Mouse (Mus musculus) layer of hippocampus, adult 9-10 months (tissue): ENCODE measurements around the gene Gm11555.
"Not testable (repeated sequence)": the region's sequence is repeated elsewhere in the genome, so short reads cannot be mapped to it uniquely, and the experiment has no call there.

Experiments used
- DNase-seq: peaks from one replicate; pipeline ENCODE4 v3.0.0; 2022; ENCODE audit warnings: low spot score

The Gm11555 gene

DNA sequence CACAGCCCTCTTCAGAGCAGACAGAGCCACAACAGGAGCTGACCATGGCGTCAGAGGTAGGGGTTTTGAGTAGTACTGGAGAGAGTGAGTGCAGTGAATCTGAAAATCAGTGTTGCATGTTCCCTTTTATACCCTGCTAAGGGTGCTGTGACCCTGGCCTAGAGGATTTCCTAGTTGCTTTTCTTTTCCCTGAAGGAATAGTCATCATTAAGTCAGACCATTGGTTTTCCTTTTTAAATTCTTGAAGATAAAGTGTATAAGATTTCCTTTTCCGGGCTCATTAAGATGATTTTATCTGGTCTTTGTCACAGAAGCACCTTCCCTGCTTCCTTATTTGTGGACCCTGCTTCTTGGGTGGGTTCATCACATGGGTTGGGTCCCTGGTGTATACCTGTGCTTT lies at the start of gene Gm11555:
Gene Gm11555 (minus strand): TSS at position 101 of the 400 bp plus-strand sequence.
- no peak for DNase-seq

DNA sequence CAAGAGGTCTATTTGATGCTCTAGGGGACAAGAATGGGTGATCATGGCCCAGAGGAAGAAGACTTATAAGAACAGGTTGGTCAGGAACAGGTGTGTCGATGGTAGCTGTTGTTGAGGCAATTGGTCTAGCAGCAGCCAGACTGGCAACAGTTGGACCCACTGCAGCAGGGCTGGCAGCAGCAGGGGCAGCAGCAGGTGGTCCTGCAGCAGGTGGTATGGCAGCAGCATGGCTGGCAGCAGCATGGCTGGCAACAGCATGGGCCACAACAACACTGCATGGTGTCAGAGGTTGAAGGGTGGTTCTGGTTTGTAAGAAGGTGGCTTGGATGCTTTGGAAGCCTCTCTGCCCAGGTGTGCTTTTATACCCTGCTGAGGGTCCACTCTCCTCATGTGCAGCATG lies 40.4 kb upstream of the Gm11555 start, which contains the start of gene Gm14190:
Gene Gm14190 (minus strand): TSS at position 278 of the 400 bp plus-strand sequence.
- DNase-seq: no peak

DNA sequence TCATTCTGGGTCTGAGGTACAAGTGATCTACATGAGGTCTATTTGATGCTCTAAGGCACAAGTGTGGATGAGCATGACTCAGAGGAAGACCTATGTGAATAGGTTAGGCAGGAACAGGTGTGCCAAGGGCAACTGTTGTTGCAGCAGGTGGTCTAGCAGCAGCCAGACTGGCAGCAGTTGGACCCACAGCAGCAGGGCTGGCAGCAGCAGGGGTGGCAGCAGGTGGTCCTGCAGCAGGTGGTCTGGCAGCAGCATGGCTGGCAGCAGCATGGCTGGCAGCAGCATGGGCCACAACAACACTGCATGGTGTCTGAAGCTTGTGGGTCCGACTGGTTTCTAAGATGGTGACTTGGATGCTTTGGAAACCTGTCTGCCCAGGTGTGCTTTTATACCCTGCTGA lies 35.2 kb upstream of the Gm11555 start:
- not testable (repeated sequence) for DNase-seq

DNA sequence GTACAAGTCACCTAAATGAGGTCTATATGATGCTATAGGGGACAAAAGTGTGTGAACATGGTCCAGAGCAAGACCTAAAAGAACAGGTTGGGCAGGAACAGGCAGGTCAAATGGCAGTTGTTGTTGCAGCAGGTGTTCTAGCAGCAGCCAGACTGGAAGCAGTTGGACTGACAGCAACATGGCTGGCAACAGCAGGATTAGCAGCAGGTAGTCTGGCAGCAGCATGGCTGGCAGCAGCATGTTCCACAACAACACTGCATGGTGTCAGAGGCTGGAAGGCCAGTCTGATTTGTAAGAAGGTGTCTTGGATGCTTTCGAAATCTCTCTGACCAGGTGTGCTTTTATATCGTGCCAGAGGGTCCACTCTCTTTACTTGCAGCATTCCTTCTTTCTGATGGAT lies 33.4 kb upstream of the Gm11555 start:
- no peak for DNase-seq

DNA sequence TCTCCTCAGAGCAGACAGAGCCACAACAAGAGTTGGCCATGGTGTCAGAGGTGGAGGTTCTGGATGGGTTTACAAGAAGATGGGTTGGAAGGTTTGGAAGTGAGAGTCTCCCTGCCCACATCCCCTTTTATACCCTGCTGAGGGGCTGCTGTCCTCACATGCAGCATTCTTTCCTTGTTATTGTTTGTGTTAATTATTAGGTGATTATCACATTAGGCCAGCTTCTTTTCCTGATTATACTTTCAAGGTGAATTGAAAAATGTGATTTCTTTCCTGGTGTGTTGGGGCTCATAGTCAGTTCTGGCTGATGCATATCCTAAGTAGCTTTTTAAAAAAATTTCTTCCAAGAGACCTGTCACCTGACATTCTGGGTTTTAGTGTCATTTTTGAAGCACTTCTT lies 15.8 kb upstream of the Gm11555 start, which contains the start of gene Krtap4-6:
Gene Krtap4-6 (minus strand): TSS at position 101 of the 400 bp plus-strand sequence.
- DNase-seq: no peak

DNA sequence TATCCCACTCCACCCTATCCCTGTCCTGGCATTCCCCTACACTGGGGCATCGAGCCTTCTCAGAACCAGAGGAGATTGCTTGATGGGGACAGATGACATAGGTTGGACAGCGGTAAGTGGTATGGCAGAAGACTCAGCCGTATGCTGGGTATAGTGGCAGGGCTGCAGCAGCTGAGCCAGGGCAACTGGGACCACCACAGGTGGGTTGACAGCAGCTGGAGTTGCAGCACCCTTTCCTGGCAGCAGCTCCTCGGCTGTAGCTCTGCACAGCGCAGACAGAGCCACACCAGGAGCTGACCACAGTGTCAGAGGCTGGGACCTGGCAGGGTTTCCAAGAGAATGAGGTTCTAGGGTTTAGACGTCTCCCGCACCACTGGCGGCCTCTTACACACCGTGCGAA lies 12.8 kb upstream of the Gm11555 start:
- no peak for DNase-seq

DNA sequence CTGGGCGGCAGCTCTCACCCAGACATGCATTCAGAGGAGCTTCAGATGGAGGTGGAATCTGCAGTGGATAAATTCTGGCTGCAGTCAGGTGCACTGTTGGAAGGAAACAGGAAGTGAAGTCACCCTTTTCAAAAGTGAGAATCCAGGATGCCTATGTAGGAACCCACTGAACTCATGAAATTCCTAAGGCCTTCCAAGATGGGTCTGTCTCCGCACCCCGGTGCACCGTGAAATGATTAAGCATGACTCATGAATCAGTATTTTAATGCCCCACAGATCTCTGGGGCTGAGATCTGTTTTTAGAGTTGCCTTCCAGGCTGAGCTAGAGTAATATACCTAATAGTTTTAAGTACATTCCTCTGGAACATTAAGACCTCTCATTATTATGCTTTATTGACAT lies 9.2 kb upstream of the Gm11555 start:
- no peak for DNase-seq

DNA sequence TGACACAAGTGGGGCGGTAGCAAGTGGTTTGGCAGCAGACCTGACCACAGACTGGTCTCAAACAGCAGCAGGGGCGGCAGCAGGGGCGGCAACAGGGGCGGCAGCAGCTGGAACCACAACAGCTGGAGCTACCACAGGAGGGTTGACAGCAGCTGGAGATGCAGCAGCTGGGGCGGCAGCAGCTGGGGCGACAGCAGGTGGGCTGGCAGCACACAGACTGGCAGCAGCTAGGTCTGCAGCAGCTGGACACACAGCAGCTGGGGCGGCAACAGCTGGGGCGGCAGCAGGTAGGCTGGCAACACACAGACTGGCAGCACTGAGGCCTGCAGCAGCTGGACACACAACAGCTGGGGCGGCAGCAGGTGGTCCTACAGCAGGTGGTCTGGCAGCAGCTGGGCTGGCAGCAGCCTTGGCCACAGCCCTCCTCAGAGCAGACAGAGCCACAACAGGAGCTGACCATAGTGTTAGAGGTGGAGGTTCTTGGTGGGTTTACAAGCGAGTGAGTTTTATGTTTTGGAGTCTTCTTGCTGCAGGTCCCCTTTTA lies 8.5 kb upstream of the Gm11555 start, which contains the start of gene Gm11563:
Gene Gm11563 (minus strand): TSS at position 494 of the 544 bp plus-strand sequence.
- not testable (repeated sequence) for DNase-seq

DNA sequence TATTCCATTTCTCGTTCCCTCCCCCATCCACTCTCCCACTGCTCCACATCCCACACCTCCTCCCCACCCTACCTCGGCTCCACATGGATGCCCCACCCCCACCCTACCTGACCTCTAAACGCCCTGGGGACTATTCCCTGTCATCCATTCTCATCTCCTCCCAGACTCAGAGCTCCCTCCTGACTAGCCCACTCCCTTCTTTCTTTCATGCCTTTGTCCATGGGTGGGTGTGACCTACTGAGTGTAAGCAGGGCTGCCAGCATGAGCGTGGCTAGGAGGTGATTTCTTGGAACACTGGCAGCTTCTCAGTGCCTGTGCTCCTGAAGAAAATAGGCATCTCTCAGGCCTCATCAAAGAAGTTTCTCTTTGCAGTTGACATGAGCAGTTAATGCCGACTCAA lies 7.0 kb upstream of the Gm11555 start:
- DNase-seq: no peak

DNA sequence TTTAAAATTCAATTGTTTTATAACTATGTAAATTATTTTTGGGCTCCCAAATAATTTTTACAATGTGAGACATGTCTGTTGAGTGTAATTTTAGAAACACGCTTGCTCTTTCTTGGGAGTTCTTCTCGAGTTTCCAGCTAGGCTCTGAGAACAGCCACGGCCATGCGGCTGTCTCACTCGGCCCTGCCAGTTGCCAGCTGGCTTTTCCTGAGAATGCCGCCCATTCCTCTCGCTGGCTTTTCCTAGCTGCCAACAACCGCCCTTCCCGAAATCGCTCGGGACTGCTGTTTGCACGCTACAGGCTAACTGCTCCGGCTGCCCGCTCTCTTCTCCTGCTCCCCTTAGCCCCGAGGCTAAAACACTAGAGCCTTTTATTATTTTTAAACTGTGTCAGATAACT lies 3.6 kb downstream of the Gm11555 start:
- DNase-seq: no peak

DNA sequence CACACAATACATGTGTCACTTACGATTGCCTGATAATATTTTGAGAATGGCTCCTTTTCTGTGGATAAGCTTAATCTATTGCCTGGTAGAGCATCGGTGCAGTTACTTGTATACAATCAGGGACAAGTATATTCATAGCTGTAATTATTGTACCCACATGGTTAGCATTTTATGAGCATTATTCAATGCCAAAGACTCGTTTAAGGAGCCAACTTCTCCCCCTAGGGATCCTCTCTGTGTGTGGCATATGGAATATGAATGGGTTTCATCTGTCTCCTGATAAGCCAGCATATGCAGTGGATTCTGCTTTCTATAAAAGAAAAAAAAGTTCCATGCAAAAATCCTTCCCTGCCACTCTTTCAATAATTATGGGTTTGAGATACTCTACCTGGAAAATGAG lies 5.7 kb downstream of the Gm11555 start:
- peak; percentile 9 for DNase-seq

DNA sequence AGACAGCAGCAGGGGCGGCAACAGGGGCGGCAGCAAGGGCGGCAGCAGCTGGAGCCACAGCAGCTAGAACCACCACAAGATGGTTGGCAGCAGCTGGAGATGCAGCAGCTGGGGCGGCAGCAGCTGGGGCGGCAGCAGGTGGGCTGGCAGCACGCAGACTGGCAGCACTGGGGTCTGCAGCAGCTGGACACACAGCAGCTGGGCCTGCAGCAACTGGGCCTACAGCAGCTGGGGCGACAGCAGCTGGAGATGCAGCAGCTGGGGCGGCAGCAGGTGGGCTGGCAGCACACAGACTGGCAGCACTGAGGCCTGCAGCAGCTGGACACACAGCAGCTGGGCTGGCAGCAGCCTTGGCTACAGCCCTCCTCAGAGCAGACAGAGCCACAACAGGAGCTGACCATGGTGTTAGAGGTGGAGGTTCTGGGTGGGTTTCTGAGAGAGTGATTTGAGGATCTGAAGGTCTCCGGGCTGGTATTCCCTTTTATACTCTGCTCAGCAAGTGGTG lies 6.3 kb downstream of the Gm11555 start, which contains the start of gene Krtap4-7:
Gene Krtap4-7 (minus strand): TSS at position 455 of the 505 bp plus-strand sequence.
- DNase-seq: not testable (repeated sequence)

DNA sequence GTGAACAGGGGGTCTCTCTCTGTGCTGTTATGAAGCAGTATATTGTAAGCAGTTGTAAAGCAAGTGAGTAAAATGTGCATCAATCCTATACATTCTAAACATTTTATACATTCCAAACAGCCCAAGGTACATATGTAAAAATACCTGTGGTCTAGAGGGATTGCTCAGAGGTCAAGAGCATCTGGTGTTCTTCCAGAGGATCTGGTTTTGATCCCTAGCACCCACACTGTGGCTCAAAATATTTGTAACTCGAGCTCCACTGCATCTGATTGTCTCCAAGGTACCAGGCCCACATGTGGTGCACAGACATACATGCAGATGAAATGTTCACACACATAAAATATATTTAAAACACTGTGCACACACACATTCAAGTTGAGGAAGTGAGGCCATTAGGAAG lies 9.1 kb downstream of the Gm11555 start:
- no peak for DNase-seq

DNA sequence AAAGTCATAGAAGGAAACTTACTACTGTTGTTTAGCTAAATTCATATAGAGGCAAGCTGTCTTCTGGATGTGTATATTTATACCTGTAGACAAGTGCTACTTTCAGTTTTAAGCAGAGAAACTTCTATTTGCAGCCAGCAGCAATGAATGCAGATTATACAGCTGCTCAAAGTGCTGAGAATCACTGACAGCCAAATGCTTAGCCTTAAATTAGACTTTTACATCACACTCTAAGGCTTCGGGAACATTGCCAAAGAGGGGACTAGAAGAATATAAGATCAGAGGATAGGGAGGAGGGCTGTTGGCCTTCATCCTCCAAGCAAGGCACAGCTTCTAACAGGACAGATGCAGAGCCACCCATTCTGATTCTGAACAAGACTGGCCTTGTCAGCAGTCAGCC lies 12.9 kb downstream of the Gm11555 start:
- DNase-seq: no peak

DNA sequence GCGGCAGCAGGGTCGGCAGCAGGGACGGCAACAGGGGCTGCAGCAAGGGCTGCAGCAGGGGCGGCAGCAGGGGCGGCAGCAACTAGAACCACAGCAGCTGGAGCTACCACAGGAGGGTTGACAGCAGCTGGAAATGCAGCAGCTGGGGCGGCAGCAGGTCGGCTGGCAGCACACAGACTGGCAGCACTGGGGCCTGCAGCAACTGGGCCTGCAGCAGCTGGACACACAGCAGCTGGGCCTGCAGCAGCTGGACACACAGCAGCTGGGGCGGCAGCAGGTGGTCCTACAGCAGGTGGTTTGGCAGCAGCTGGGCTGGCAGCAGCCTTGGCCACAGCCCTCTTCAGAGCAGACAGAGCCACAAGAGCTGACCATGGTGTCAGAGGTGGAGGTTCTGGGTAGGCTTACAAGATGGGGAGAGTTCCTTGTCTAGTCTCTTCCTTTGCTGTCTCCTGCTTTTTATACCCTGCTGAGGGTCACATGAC lies 15.3 kb downstream of the Gm11555 start, which contains the start of gene Krtap4-2:
Gene Krtap4-2 (minus strand): TSS at position 432 of the 482 bp plus-strand sequence.
- DNase-seq: no peak

DNA sequence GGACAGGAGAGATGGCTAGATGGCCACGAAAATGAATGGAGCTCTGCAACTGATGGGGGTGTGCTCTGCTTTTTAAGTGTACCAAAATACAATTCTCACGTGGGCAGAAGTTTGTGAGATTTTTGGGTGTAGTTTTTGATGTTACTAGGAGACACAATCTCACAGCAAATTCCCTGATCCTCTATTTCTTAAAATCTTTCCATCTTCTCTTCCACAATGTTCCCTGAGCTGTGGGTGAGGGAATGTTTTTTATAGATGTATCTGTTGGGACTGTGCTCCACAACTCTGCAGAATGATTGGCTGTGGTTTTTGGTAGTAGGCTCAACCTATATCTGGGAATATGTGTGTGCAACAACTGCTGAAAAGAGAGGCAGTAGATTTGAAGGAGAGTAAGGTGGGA lies 16.7 kb downstream of the Gm11555 start:
- DNase-seq: no peak

DNA sequence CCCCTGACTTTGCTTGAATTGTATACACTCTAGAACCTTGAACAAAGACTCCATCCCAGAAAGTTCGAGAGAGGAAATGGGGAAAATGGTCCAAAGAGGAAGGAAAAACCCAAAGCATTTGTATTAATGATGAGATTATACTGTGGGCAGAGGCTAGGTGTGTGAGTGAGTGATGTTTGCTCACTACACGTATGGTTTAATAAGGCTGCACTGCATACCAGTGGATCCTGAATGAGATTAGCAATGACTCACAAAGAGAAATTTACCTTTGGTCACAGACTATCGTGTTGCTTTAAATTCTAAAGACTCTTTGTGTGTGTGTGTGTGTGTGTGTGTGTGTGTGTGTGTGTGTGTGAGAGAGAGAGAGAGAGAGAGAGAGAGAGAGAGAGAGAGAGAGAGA lies 19.1 kb downstream of the Gm11555 start:
- DNase-seq: no peak

DNA sequence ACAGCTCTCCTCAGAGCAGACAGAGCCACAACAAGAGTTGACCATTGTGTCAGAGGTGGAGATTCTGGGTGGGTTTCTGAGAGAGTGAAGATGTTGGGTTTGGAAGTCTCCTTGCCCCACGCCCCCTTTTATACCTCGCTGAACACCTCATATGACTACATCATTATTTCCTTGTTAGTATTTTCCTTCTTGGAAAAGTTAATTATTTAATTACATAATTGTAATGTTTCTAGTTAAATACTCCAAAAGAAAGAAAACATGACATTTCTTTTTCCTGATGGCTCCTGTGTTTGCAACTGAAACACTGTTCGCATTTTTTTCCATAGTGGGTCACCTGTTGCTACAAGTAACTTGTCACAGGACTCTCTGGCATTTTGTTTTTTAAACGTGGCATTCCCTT lies 21.9 kb downstream of the Gm11555 start, which contains the start of gene Krtap4-1:
Gene Krtap4-1 (minus strand): TSS at position 101 of the 400 bp plus-strand sequence.
- DNase-seq: no peak

DNA sequence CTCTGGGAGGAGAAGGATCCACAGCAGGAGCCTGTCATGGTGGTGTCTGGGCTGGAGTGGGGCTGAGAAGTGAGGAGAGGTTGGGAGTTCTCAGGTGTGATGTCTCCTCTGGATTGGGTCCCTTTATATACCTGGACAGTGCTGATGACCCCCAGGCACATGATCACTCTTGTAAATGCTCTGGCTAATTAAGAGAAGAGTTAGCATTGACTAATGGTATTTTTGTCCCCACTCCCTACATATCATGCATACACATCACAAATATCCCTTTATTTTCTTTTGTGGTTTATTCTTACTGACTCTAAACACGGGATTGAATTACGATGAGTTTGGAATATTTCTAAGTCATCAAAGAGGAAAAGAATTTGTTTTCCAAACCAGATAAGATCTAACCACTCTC lies 29.7 kb downstream of the Gm11555 start, which contains the start of gene Gm11562:
Gene Gm11562 (minus strand): TSS at position 101 of the 400 bp plus-strand sequence.
- DNase-seq: no peak

DNA sequence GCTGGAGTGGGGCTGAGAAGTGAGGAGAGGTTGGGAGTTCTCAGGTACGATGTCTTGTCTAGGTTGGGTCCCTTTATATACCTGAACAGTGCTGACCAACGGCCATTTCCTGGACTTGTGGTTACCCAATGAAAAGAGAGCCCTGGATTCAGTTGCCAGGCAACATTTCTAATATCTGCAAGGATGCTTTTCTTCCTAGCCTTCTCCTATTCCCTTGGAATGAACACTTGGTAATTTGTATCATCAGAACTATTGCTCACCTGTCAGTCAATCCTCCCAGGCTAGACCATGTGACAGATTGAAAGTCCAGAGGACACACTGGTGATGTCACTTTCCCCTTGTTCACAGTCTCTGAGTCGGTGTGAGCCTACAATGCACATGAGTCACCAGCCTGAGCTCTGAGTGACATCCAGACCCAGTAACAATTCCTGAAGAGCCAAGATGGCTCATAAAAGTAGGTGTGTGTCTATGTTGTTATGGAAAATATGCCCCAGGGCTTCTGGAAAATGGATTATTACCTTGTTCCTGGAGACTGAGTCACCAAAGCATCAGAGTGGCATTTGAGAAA lies 35.2 kb downstream of the Gm11555 start, which contains the start of gene Krtap2-4:
Gene Krtap2-4 (minus strand): TSS at position 51 of the 568 bp plus-strand sequence.
- no peak for DNase-seq

DNA sequence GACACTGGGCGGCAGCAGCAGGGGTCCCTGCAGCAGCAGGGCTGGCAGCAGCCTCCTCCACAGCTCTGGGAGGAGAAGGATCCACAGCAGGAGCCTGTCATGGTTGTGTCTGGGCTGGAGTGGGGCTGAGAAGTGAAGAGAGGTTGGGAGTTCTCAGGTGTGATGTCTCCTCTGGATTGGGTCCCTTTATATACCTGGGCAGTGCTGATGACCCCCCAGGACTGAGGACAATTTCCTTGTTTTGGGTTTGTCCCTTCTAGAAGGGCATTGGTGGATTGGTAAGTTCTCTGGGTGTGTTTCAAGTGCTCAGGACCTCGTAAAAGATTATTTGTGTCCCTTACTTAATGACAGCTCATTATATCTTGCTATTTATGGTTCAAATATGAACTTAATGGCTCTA lies 39.9 kb downstream of the Gm11555 start, which contains the start of gene Gm11937:
Gene Gm11937 (minus strand): TSS at position 101 of the 400 bp plus-strand sequence.
- not testable (repeated sequence) for DNase-seq

DNA sequence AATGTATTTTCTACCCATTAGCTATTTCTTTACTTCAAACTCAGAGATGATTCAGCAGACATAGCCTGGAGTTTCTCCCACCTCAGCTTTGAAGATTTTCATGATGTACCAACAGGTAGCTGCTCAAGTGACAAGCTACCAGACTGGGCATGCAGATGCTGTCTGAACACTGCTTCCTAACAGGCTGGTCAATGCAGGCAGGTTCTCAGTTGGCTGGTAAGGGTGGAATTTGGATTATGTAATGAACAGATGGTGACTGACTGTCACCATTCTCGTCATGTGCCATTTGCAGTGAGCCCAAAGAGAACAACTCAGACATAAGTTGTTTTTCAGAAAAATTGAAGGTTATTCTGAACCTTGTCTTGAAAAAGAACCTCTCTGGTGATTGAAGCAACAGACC lies 40.9 kb downstream of the Gm11555 start:
- peak; percentile 52 for DNase-seq

DNA sequence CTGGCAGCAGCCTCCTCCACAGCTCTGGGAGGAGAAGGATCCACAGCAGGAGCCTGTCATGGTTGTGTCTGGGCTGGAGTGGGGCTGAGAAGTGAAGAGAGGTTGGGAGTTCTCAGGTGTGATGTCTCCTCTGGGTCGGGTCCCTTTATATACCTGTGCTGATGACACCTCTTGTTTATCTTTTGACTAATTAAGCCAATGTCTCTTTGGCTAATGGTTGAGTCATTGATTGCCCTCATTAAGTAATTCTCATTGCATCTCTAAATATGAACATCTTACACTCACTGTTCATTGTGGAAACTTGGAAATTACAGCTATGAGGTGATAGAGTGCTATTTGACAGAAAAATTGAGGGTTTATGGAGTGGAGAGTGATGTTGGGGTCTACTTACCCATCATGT lies 46.8 kb downstream of the Gm11555 start, which contains the start of gene Gm11938:
Gene Gm11938 (minus strand): TSS at position 101 of the 400 bp plus-strand sequence.
- not testable (repeated sequence) for DNase-seq
